Mouse (Mus musculus): Measurements from ENCODE around the gene Gpr25.

Gpr25 gene

DNA sequence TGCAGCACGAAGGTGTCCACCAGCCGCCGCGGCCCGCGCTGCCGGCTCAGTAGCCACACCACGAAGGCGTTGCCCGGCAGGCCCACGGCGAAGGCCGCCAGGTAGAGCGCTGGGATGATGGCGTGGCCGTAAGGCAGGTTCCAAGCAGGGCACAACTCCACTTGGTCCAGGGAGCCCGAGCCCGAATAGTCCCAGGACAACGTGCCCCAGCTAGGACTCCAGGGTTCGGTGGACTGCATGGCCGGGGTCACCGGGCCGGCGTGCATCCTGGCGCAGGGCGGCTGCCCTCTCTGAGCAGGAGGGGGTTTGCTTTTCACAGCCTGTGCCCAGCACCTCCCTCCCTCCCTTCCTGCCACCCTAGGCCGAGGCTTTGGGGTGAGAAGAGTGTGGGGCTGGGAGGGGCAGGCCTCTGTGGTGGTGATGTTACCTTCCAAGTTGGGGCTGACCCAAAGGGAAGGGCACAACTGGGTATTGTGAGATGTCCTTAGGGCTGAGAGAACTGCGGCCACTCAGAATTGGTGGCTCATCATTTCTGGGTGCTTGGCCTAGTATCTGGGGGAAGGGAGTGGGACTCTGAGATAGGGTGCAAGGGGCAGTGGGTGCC, at the start of gene Gpr25:
Gpr25 (minus strand) TSS at position 239 of the 604 bp plus-strand sequence.
- no peak for DNase-seq (ENCODE audit: extremely low spot score, low read depth, low spot score)

GRCm38 (mm10) chr1:136309193-136309592, 48.5 kb upstream of the Gpr25 start:
- DNase-seq (ENCODE audit: extremely low spot score, low read depth, low spot score): no peak

- DNase-seq (ENCODE audit: extremely low spot score, low read depth, low spot score): no peak
These were observed 45.8 kb upstream of the Gpr25 start for GRCm38 (mm10) chr1:136306424-136306823.

- DNase-seq (ENCODE audit: extremely low spot score, low read depth, low spot score): no peak
These were observed 33.3 kb upstream of the Gpr25 start for GRCm38 (mm10) chr1:136293961-136294360.

- DNase-seq (ENCODE audit: extremely low spot score, low read depth, low spot score): no peak
These were observed 29.1 kb upstream of the Gpr25 start for GRCm38 (mm10) chr1:136289803-136290202.

- no peak for DNase-seq (ENCODE audit: extremely low spot score, low read depth, low spot score)
These were observed 16.7 kb upstream of the Gpr25 start for GRCm38 (mm10) chr1:136277366-136277765.

DNA sequence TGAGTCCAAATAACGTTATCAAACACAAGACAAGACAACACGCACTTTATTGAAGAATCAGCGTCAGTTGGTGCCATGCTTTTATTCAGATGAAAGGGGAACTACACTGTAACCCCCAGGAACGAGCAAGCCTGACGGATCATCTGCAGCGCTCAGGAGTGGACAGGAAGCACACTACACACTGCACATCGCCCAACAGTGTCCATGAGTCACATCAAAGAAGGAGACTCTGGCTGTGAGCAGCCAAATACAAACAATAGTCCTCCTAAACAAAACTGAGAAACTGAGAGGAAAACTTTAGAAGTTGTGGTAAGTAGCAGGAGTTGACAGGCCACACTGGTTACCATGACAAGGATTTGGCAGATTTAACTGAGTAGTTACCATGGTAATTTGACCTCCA, 7.6 kb upstream of the Gpr25 start:
- no peak for DNase-seq (ENCODE audit: extremely low spot score, low read depth, low spot score)

- DNase-seq (ENCODE audit: extremely low spot score, low read depth, low spot score): no peak
These were observed 5.5 kb upstream of the Gpr25 start for GRCm38 (mm10) chr1:136266127-136266526.

DNA sequence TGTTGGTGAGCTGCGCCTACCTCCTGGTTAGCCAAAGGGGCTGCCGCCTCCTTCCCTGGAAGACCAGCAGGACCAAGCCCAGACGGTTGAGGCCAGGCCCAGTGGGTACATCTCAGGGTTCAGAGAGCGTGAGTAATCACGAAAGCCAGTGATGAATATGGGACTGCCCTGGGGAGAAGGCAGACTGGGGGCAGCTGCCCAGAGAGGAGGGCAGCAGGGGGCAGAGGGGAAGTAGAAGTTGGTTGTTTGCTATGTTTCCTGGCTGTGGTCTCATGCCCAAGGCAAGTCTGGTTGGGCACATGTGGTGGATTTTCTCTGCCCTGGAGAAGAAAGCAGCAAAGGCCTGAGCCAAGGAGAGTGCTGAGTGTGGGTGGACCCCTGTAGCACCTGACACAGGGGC, 2.7 kb upstream of the Gpr25 start:
- DNase-seq (ENCODE audit: extremely low spot score, low read depth, low spot score): no peak

GRCm38 (mm10) chr1:136259893-136260634, 609 bp downstream of the Gpr25 start:
- no peak for DNase-seq (ENCODE audit: extremely low spot score, low read depth, low spot score)

GRCm38 (mm10) chr1:136259543-136259892, 1.2 kb downstream of the Gpr25 start:
- DNase-seq (ENCODE audit: extremely low spot score, low read depth, low spot score): no peak

DNA sequence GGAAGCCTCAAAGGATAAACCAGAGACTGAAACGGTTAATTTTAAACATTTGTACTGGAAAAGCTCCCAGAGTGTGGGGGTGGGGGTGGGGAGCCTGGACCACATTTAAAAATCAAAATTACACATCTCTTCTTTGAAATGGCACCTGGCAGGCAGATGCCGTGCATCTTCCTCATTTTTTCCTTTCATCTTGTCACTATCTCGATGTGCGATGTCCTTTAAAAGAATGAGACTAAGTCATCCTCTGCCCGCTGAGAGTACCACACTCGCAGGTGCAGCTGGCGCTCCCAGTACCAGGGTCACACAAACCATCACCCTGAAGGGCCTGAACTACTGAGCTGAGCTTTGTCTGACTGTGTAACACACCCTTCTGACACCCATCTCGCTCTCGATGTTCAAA, 2.2 kb downstream of the Gpr25 start:
- DNase-seq (ENCODE audit: extremely low spot score, low read depth, low spot score): no peak

GRCm38 (mm10) chr1:136255657-136256056, 5.0 kb downstream of the Gpr25 start:
- DNase-seq (ENCODE audit: extremely low spot score, low read depth, low spot score): no peak

DNA sequence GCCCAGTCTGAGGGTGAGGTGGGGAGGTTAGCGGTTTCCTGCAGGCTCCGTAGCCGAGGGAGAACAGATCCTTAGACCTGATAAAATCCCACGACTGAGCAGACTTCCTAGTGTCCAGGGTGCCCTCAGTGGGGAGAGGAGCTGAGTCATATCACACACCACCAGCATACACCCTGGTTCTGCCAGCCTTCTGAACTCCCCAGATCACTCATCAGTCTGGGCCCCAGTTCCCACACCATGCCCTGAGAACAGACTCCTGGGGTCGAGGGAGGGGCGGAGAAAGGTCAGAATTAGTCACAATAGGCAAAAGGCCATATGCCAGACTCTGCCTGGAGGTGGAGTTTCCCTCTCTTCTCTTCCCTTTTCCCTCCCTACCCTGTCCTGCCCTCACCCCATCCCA, 5.5 kb downstream of the Gpr25 start:
- no peak for DNase-seq (ENCODE audit: extremely low spot score, low read depth, low spot score)

- DNase-seq (ENCODE audit: extremely low spot score, low read depth, low spot score): no peak
These were observed 6.1 kb downstream of the Gpr25 start for GRCm38 (mm10) chr1:136254503-136255065.

- no peak for DNase-seq (ENCODE audit: extremely low spot score, low read depth, low spot score)
These were observed 7.2 kb downstream of the Gpr25 start for GRCm38 (mm10) chr1:136253472-136253871.

DNA sequence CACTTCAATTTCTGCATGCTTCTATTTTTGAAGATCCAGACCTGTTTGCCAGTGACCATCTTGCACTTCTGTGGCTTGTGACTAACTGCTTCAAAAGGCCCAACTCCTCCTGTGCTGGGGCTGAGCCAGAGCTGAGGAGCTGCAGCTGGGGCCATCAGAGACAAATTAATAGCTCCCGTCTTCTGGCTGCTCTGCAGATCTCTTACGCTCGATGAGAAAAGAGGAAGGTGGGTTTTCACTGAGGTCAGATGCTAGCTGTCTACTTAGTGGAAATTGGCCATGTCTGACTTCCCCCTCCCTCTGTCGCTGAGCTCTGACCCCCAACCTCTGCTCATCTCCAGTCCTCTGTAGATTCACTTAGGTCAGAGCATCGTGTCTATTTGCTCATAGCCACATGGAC, 11.0 kb downstream of the Gpr25 start:
- no peak for DNase-seq (ENCODE audit: extremely low spot score, low read depth, low spot score)

GRCm38 (mm10) chr1:136247393-136247792, 13.3 kb downstream of the Gpr25 start:
- no peak for DNase-seq (ENCODE audit: extremely low spot score, low read depth, low spot score)

DNA sequence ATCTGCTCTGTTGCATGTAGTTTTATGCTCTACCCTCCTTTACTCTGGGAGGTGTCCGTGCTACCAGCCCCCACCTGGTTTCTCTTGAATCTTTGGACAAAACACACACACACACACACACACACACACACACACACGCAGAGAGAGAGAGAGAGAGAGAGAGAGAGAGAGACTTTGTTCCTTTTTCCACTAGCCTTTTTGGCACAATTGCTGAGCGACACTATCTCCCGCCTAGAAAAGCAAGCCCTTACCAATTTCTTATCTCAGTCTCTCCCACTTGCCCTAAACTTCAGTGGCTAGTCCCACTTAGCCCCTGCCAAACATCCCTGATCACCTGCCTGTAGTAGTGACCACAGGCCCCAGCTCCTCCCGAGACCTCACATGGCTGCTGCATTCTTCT, 16.2 kb downstream of the Gpr25 start:
- DNase-seq (ENCODE audit: extremely low spot score, low read depth, low spot score): no peak

DNA sequence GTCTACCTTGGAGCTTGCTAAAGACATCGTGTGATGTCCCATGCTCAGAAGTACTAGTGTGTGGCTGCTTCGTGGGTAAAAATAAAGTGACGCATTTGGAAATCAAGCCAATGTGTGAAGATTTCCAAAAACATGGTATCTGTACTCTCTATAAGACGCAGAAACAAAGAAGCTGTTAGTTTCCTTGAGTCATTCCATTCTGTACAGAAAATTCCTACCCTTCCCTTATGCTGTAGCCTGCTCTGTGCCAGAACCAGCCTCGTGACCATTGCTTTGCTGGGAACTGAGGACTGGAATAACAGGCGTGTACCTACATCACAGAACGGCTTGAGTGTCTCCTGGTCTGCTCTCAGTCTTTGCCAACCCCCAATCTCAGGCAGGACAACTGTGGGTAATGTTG, 18.9 kb downstream of the Gpr25 start:
- DNase-seq (ENCODE audit: extremely low spot score, low read depth, low spot score): no peak

DNA sequence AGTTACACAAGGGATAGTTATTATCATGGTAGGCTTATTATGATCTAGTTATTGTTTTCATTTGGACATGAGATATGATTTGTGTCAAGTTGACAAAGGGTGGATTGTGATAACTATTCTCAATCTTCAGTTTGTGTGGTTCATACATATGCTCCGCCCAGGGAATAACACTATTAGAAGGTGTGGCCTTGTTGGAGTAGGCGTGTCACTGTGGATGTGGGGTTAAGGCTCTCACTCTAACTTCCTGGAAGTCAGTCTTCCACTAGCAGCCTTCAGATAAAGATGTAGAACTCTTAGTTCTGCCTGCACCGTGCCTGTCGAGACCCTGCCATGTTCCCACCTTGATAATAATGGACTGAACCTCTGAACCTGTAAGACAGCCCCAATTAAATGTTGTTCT, 22.2 kb downstream of the Gpr25 start:
- no peak for DNase-seq (ENCODE audit: extremely low spot score, low read depth, low spot score)

DNA sequence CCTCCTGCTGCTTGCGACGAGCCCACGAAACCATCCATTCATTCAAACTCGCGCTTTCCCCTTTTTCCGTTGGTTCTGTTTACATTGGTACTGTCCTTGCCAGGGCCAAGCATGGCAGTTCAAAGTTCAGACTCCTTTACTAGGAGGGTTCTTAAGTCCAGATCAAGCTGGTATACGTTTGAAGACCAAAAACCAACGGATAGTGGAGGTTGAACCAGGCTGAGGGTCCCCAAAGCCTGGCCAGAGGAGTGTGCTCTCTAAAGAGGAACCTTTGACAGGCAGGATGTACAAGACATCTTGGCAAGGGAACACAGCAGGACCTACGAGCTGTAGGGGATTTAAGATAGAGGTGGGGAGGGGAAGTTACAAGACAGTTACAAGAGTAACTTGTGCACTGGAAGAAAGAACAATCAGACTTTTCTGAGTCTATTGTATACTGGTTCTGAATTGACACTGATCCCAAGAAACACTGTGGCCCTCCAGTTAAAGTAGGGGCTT, 26.0 kb downstream of the Gpr25 start:
- DNase-seq (ENCODE audit: extremely low spot score, low read depth, low spot score): no peak

All from hindlimb bud, embryonic 11.5 days (tissue).